Mouse (Mus musculus) lung, postnatal 0 days (tissue): Measurements from ENCODE around the gene Tas2r125. TPM values are rescaled to one million over a fixed set of nuclear protein-coding genes. Genes with fewer than 3 reads are reported as not detected.
"Not testable (repeated sequence)": the region's sequence is repeated elsewhere in the genome, so short reads cannot be mapped to it uniquely, and the experiment has no call there.

ENCODE experiments used
- ATAC-seq: fragments of 200-750 bp; cut with Nextera tagmentation; 2 replicates; pipeline ENCODE4 v1.8.0; 2017; ENCODE audit warnings: moderate library complexity
- DNase-seq: peaks from one replicate; pipeline ENCODE4 v3.0.0-alpha.2; 2016; ENCODE audit warnings: low spot score
- H3K27ac ChIP-seq: fragments of 300-500 bp; sonication (generic); 2 replicates; pipeline ENCODE4 v1.5.1; 2014; ENCODE audit warnings: antibody characterized with exemption, mild to moderate bottlenecking, low read length, mixed read lengths
- H3K27me3 ChIP-seq: fragments of 300-500 bp; sonication (generic); replicated peaks from 2 replicates; pipeline ENCODE4 v1.6.1; 2014; ENCODE audit warnings: low read length, mixed read lengths; ENCODE audit not compliant: insufficient read depth
- H3K36me3 ChIP-seq: fragments of 300-500 bp; sonication (generic); 2 replicates; pipeline ENCODE4 v1.6.1; 2014; ENCODE audit warnings: low read length, mixed read lengths; ENCODE audit not compliant: insufficient read depth
- H3K4me1 ChIP-seq: fragments of 300-500 bp; sonication (generic); 2 replicates; pipeline ENCODE4 v1.6.1; 2014; ENCODE audit warnings: antibody characterized with exemption, low read depth, low read length, mixed read lengths; ENCODE audit not compliant: insufficient read depth
- H3K4me2 ChIP-seq: fragments of 300-500 bp; sonication (generic); replicated peaks from 2 replicates; pipeline ENCODE4 v1.6.1; 2014; ENCODE audit warnings: low read depth, mild to moderate bottlenecking, low read length, moderate library complexity, mixed read lengths
- H3K4me3 ChIP-seq: fragments of 300-500 bp; sonication (generic); 2 replicates; pipeline ENCODE4 v1.5.1; 2014; ENCODE audit warnings: low read depth, low read length
- H3K9ac ChIP-seq: fragments of 300-500 bp; sonication (generic); replicated peaks from 2 replicates; pipeline ENCODE4 v1.6.1; 2014; ENCODE audit warnings: low read depth, mild to moderate bottlenecking
- H3K9me3 ChIP-seq: fragments of 300-500 bp; sonication (generic); 2 replicates; pipeline ENCODE4 v1.6.1; 2016; ENCODE audit warnings: low read length, mixed read lengths
- CTCF ChIP-seq: IDR thresholded peaks from 2 replicates; pipeline ENCODE4 v1.5.1; 2016; ENCODE audit warnings: antibody characterized with exemption, mild to moderate bottlenecking
- EP300 ChIP-seq: IDR thresholded peaks from 2 replicates; pipeline ENCODE4 v1.6.1; 2016; ENCODE audit warnings: antibody characterized with exemption, mild to moderate bottlenecking, control low read depth
- WGBS: fragments of 180-500 bp; shearing (Covaris S2); extraction: QIAGEN DNeasy Blood & Tissue Kit; methylation state at CpG from one replicate; pipeline ENCODE4 v1.1.7; 2014; 5-methylcytosine and 5-hydroxymethylcytosine counted together
- polyA plus RNA-seq: library from polyadenylated mRNA; unstranded; fragments of >200 nt; fragmentation: Nextera tagmentation; extraction: Ambion mirVana; gene quantifications from 2 replicates; pipeline ENCODE4 v1.2.1, GENCODE M21; 2015

Gene Tas2r125
- polyA plus RNA-seq = not detected in 2 replicates

- 78% methylated on average over 3 of the region's 3 CpGs for WGBS
- Histone ChIP-seq H3K4me2 (no peak within 1 kb of the TSS), H3K27me3 (no peaks in the 10 kb centered on the region), H3K4me3 (no peak within 1 kb of the TSS), H3K27ac (no peak within 1 kb of the TSS), H3K4me1 (no peaks in the 10 kb centered on the region), H3K9ac (no peak within 1 kb of the TSS), H3K9me3 (no peaks in the 10 kb centered on the region), H3K36me3 (no peaks in the 10 kb centered on the region)
- no peak for DNase-seq
- ATAC-seq = no peak
- TF ChIP-seq EP300 (no peak), CTCF (no peak)
Measured at GRCm38 (mm10) chr6:132909351-132909750, at the start of gene Tas2r125. TSS of gene Tas2r125 (plus strand) at chr6:132909651.

- no peak for ATAC-seq
Measured at GRCm38 (mm10) chr6:132867708-132868107, 41.7 kb upstream of the Tas2r125 start, which contains the start of gene Tas2r110. TSS of gene Tas2r110 (plus strand) at chr6:132868008.

GRCm38 (mm10) chr6:132892711-132893110, 16.7 kb upstream of the Tas2r125 start, which contains the start of gene Tas2r113:
TSS of gene Tas2r113 (plus strand) at chr6:132893011.
- ATAC-seq (no peak), DNase-seq (no peak)
- Histone ChIP-seq H3K4me1 (no peaks in the 10 kb centered on the region), H3K4me3 (no peak within 1 kb of the TSS), H3K9ac (no peak within 1 kb of the TSS), H3K27ac (no peak within 1 kb of the TSS), H3K4me2 (no peak within 1 kb of the TSS), H3K27me3 (no peaks in the 10 kb centered on the region), H3K36me3 (no peaks in the 10 kb centered on the region), H3K9me3 (no peaks in the 10 kb centered on the region)
- 61% methylated on average over 1 of the region's 1 CpGs for WGBS
- TF ChIP-seq CTCF (no peak), EP300 (no peak)

More at GRCm38 (mm10) chr6:132867708-132868107, 41.7 kb upstream of the Tas2r125 start, which contains the start of gene Tas2r110:
- H3K4me3 ChIP-seq = no peak within 1 kb of the TSS
- no peak for TF ChIP-seq EP300
- TF ChIP-seq CTCF = no peak
- H3K9ac ChIP-seq = no peak within 1 kb of the TSS
- no peaks in the 10 kb centered on the region for H3K27me3 ChIP-seq
- DNase-seq = no peak
- H3K9me3 ChIP-seq = no peaks in the 10 kb centered on the region
- H3K36me3 ChIP-seq = no peaks in the 10 kb centered on the region
- H3K27ac ChIP-seq = no peak within 1 kb of the TSS
- no peaks in the 10 kb centered on the region for H3K4me1 ChIP-seq
- H3K4me2 ChIP-seq = no peak within 1 kb of the TSS

- H3K4me3 ChIP-seq, ATAC-seq, H3K9ac ChIP-seq, DNase-seq, H3K9me3 ChIP-seq, H3K27ac ChIP-seq, H3K27me3 ChIP-seq, H3K36me3 ChIP-seq, H3K4me2 ChIP-seq, H3K4me1 ChIP-seq: not testable (repeated sequence)
Measured at GRCm38 (mm10) chr6:132941376-132941775, 31.9 kb downstream of the Tas2r125 start.

GRCm38 (mm10) chr6:132950802-132951201, 41.4 kb downstream of the Tas2r125 start, which contains the start of gene Tas2r129:
TSS of gene Tas2r129 (plus strand) at chr6:132951102.
- Histone ChIP-seq H3K9ac (no peak within 1 kb of the TSS), H3K4me1 (no peaks in the 10 kb centered on the region), H3K4me2 (no peak within 1 kb of the TSS), H3K27me3 (no peaks in the 10 kb centered on the region), H3K9me3 (no peaks in the 10 kb centered on the region), H3K4me3 (no peak within 1 kb of the TSS), H3K36me3 (no peaks in the 10 kb centered on the region), H3K27ac (no peak within 1 kb of the TSS)
- 58% methylated on average over 2 of the region's 2 CpGs for WGBS
- TF ChIP-seq EP300 (no peak), CTCF (no peak)
- ATAC-seq (no peak), DNase-seq (no peak)

GRCm38 (mm10) chr6:132957819-132958218, 48.4 kb downstream of the Tas2r125 start, which contains the start of gene Tas2r131:
TSS of gene Tas2r131 (minus strand) at chr6:132957919.
- H3K9ac ChIP-seq = no peak within 1 kb of the TSS
- ATAC-seq (no peak), DNase-seq (no peak)
- H3K4me1 ChIP-seq = no peaks in the 10 kb centered on the region
- H3K4me3 ChIP-seq = no peak within 1 kb of the TSS
- H3K27me3 ChIP-seq = no peaks in the 10 kb centered on the region
- WGBS = 40% methylated on average over 1 of the region's 1 CpGs
- TF ChIP-seq EP300 (no peak), CTCF (no peak)
- H3K9me3 ChIP-seq = no peaks in the 10 kb centered on the region
- no peak within 1 kb of the TSS for H3K27ac ChIP-seq
- H3K4me2 ChIP-seq = no peak within 1 kb of the TSS
- H3K36me3 ChIP-seq = no peaks in the 10 kb centered on the region

Other genes with a start within 250 kb of the Tas2r125 start
- gene Tas2r121, start 208.6 kb upstream of the Tas2r125 start, polyA plus RNA-seq = not detected in 2 replicates
- gene Tas2r122, start 197.7 kb upstream of the Tas2r125 start, polyA plus RNA-seq = not detected in 2 replicates
- not detected in 2 replicates for gene Tas2r115, start 171.6 kb upstream of the Tas2r125 start, polyA plus RNA-seq
- not detected in 2 replicates for gene Tas2r124, start 154.9 kb upstream of the Tas2r125 start, polyA plus RNA-seq
- not detected in 2 replicates for gene Tas2r102, start 147.5 kb upstream of the Tas2r125 start, polyA plus RNA-seq
- not detected in 2 replicates for gene Tas2r136, start 131.5 kb upstream of the Tas2r125 start, polyA plus RNA-seq
- not detected in 2 replicates for gene Tas2r117, start 106.8 kb upstream of the Tas2r125 start, polyA plus RNA-seq
- not detected in 2 replicates for gene Tas2r123, start 62.5 kb upstream of the Tas2r125 start, polyA plus RNA-seq
- gene Tas2r116, start 54.2 kb upstream of the Tas2r125 start, polyA plus RNA-seq = not detected in 2 replicates
- not detected in 2 replicates for gene Tas2r110, start 41.6 kb upstream of the Tas2r125 start, polyA plus RNA-seq
- gene Tas2r113, start 16.6 kb upstream of the Tas2r125 start, polyA plus RNA-seq = not detected in 2 replicates
- not detected in 2 replicates for gene Tas2r129, start 41.5 kb downstream of the Tas2r125 start, polyA plus RNA-seq
- gene Tas2r131, start 48.3 kb downstream of the Tas2r125 start, polyA plus RNA-seq = not detected in 2 replicates
- gene Tas2r109, start 71.3 kb downstream of the Tas2r125 start, polyA plus RNA-seq = not detected in 2 replicates
- gene Tas2r103, start 127.5 kb downstream of the Tas2r125 start, polyA plus RNA-seq = not detected in 2 replicates
- gene Tas2r140, start 146.2 kb downstream of the Tas2r125 start, polyA plus RNA-seq = not detected in 2 replicates
- 86.1 and 91.8 TPM in 2 replicates for gene Smim10l1, start 195.3 kb downstream of the Tas2r125 start, polyA plus RNA-seq